Mouse (Mus musculus) cerebellum, adult 2 months (tissue): ENCODE results near the gene Zdhhc12.

ENCODE experiments used
- CTCF ChIP-seq: fragments of 200-500 bp; IDR thresholded peaks from 2 replicates; pipeline ENCODE4 v1.5.1; 2011; ENCODE audit warnings: low read depth, mild to moderate bottlenecking, control low read depth, low read length, moderate library complexity, borderline replicate concordance; ENCODE audit not compliant: insufficient read depth
- POLR2A ChIP-seq: fragments of 200-500 bp; IDR thresholded peaks from 2 replicates; pipeline ENCODE4 v1.6.1; 2011; ENCODE audit warnings: low read length, control low read depth, borderline replicate concordance; ENCODE audit not compliant: insufficient read depth

DNA sequence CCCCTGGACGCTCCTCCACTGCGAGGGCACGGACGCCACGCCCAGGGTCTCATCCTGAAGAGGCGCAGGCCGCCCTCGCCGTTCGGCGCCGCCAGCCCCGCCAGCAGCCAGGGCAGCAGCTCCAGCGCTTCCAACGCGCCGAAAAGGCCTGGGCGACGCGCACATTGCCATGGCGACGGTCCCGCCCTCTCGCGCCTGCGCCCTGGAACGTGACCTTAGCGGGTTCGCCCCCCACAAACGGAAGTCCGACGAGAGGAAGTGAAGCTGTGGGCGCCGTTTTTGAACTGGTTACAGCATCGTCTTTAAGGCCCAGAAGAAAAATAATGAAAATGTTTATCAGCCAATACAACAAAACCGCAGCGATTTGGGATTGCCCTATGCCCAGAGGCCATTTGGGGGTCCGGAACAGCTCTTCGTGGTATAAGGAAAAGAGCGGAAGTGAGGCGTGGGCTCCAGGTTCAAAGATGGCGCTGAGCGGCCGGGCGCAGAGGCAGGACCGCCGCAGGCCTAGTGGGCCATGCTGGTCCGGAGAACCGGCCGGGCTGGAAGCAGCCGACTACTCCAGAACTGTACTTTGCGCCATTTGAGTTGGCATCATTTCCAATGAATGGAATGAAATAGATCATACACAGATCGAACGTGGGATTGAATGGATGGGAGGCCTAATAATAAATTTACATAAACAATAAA lies 44.6 kb downstream of the Zdhhc12 start, which contains the start of gene Wdr34:
- TF ChIP-seq POLR2A (peak; percentile 58; the same call in 1 of the 2 replicates), CTCF (no peak)
